Mouse (Mus musculus) gonadal fat pad, adult 2 months (tissue): ENCODE measurements at regions not wholly inside any gene's neighbourhood (a gene's known extent, or its start where the extent isn't known, plus 50 kb on each side); places are given as distances from the start of the nearest gene placed in this dataset.

Source experiments
- DNase-seq: peaks from one replicate; pipeline ENCODE4 v3.0.0-alpha.2; 2012; ENCODE audit warnings: low read depth

DNA sequence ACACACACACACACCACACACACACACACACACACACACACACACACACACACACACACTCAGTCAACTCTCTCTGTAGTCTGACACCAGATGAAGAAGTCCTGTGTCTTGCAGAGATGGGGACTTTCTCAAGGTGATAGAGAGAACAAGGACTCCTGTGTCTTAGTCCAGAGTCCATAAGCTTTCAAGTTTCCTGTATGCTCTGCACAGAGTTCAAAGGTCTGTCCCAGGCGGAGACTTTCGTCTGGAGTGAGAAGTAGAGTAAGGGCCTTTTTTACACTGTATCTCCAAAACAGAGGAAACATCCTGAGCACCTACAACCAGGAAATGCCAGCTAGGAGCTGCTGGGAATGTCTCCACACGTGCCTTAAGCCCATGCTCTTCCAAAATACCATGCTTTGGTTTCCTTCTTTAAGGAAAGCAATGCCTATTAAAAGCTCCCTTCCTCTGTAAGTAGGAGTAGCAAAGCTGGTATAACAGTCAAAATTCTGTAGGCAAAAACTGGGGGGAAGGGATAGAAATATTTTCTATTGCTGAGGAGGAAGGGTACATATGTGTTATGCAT lies 459.9 kb upstream of the Zmiz1 start:
- no peak for DNase-seq

DNA sequence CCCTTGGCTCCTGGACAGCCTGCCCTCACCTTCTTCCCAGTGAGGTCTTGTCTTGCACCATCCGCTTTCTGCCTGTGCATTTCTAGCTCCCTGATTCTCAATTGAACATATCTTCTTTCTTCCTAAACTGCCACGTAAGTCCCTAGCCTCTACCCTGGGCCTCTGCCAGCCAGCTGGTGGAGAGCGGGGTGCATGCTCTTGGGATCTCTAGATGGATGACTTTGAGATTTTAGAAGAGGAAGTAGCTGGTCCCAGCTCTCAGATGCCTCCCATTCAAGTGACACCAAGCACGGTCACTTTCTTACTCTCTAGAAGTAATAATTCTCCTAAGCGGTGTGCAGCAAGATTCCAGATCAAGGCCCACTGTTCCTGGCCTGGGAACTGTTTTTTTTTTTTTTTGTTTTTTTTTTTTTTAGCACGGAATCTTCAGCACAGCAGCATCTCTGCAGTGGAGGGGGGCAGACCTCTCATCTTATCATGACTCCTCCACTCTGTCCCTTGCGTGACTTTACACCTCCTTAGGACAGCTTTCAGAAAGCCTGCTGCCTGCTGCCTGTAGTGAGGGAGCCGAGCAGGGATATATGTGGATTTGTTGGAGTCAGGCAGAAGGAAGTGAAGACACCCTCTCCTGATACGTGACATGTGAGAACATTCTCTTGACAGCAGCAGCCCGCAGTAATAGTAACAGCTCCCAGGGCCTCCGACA lies 453.6 kb upstream of the Zmiz1 start:
- DNase-seq, result no peak

DNA sequence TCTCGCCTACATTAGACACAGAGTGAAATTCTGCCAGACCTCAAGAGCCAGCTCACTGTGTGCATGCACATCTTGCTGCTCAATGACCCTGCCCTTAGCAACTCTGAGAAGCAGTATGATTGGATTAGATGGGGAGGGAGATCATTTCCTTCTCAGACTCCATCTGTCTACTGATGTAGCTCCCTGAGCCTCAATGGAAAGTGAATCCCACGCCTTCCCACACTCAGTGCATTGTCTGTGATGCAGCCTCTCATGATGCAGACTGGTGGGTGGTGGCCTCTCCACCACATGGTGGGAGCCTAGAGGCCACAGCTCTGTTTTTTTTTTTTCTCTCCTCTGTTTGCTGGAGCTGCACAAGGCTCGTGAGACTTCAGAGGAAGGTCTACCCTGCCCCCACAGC lies 447.1 kb upstream of the Zmiz1 start:
- DNase-seq, result no peak

DNA sequence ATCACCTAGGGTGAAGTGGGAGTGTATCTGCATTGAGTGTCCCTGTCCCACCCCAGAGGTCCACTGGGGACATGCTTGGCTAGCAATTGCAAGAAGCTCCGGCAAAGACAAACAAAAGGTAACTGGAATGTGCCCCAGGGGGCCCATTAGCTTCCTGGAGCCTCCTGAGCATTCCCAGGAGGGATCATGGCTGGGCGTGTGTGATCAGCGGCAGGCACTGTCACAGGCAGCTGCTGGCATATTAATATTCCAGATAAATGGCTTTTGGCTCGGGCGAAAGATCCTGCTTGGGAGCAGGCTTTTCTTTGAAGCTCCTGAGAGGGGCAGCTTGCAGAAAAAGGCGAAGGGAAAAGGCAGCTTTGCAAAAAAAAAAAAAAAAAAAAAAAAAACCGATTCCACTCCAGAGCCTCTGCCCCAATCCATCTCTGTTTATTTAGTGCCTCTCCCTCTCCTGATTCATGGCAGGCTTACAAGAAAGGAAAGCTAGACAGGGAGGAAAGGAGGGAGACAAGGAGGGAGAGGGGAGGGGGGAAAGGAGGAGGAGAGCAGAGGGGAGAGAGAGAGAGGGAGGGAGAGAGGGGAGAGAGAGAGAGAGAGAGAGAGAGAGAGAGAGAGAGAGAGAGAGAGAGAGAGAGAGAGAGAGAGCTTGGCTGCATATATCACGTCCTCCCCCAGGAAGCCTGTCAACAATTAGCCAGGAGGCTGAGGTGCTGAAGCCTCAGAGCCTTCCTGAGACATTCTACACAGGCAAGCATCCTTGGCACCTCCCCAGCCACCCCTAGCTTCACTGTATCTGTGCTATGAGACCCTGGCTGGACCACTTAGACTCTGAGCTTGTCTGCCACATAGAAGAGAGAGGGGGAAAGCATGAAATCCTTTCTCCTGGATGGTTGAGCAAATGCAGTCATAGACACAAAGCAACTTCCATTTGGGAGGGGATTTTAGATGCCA lies 443.4 kb upstream of the Zmiz1 start:
- no peak for DNase-seq

DNA sequence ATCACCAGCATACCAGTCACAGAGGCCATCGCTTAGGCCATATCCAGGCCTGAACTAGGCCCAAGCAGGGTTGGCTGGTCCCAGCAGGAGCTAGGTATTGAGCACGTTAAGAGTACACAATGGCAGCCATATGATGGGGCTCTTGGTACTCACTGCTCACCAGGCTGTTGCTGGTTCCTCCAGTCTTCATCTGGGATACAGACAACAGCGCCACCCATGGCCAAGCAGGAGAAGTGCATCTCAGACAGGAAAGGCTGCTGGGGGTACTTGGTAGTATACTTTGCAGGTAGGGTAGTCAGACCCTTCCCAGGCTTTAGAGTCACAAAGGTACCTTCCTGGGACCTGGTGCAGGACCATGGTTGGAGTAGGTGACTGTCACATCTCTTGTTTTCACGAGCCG lies 441.1 kb upstream of the Zmiz1 start:
- no peak for DNase-seq

DNA sequence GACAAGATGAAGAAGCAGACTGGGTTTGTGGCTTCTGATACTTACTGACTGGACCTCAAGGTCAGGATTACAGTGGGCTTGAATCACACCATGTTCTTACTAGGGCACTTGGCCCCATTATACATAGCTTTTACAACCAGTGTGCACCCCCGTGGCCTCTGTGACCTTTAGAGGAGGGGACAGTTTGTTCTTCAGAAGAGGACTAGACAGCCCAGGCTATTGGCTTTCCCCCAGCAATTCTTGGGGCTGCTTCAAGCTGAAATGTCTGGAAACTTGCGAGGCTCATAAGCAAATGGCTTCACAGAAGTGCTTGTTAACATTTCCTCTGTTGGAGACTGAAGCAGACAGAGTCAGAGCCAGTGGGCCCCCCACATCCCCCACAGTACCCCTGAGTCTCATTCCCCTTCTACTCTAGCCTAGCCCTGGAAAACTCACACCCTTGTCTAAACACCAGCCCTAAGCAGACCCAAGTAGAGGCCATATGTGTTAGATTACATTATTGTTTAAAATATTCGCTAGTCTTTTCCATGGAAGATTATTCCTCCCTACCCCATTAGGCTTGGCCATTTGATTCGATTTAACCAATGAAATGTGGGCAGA lies 439.6 kb upstream of the Zmiz1 start:
- no peak for DNase-seq

DNA sequence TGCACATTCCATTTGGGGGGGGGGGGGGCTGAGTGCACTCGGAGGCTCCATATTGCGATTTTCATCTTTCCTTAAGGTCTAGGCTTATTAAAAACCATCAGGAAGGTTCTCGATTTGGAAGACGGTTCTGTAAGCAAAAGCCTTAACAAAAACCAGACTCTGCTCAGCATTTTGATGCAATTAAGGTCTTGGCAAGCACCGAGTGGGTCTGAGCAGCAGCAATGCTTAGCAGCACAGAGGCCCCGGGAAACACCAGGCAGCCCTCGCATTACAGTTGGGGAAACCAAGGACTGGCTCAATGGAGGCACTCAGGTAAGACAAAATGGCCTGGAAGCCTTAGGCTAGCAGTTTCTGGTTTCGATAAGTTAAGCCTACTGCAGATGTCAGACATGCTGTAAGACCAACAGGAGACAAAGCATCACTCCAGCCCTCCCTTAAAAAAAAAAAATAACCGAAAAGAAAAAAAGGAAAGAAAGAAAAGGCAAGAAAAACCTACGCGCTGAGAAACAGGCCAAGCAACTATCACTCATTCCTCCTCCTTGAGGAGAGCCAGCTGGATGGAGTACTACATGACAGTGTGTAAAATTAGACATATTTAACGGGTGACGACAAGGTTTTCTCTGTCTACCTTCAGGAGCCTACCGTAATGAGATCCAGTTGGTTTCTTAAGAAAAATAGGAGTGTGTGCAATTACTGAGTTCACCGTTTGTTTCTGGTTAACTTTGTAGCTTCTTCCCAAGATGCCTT lies 436.3 kb upstream of the Zmiz1 start:
- DNase-seq, result no peak

DNA sequence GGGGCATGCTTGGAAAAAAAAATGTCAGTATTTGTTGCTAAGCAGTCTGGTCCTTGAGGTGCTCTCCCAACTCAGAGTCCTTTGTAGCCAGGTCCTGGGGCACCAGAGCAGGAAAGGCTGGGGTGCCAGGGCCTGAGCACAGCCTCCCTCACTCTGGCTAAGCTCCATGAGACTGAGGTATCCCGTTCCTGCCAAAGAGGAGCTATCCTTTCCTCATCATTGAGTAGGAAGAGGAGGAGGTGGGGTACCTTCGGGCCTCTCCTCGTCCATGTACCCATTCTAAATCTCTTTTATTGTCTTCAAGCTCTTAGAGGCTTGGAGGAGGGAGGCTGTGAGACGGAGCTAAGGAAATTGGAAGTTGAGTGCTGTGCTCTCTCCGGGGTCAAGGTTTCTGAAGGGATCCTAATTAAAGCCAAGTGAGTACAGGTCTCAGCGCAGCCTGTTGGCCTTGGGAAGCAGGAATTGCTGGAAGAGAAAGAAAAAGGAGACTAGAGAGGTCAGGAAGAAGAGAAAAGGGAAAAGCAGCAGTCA lies 435.6 kb upstream of the Zmiz1 start:
- peak; percentile 75 for DNase-seq

DNA sequence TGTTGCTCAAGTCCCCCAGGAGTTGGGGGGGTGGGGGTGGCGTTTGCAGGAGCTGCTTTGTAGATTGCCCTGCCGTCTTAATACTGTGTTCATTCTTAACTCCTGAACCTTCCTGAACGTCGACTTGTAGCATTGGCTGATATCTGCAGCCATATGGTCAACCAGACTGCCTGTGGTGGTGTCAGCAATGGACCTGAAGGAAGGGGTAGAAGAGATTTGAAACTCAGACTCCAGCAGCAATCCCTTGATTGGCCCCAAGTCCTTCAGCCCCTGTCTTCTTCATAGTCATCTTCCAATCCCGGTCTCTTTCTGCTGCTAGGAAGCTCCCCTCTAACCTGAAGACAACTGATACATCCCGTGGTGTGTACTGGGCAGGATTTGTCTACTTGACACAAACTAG lies 433.9 kb upstream of the Zmiz1 start:
- DNase-seq, result no peak

DNA sequence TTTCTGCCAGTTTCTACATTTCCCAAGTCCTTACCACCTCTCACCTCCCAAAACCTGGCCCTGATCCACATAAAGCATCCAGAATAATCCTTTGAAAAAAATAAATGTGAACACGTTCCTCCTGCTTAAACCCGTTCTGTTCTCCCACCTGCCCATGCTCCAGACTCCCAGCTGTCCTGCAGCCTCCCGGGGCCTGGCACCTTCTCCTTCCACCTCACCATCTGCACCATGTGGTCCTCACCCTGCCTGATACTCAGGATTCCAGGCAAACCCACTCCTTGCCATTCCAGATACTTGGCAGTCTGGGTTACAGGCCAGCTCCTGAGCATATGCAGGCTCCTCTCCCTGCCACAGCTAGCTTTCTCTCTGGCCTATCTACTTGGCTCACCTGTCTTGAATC lies 431.9 kb upstream of the Zmiz1 start:
- no peak for DNase-seq

DNA sequence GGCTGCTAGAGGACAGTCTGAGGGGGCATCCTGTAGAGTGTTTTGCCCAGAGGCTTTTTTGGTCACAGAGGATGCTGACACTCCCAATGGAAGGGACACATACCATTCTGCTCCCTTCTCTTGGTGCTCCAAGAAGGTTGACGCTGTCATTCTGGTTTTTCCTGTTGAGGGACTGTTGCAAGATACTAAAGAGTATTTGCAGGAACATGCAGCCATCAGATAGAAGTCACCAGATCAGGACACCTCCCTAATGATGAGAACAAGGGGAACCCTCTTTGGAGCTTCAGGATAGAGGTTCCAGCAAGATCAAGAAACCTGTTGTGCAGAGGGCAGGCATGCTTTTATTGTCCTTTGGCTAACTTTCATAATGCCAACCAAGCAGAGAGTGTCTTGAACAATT lies 431.1 kb upstream of the Zmiz1 start:
- DNase-seq, result peak; percentile 83

DNA sequence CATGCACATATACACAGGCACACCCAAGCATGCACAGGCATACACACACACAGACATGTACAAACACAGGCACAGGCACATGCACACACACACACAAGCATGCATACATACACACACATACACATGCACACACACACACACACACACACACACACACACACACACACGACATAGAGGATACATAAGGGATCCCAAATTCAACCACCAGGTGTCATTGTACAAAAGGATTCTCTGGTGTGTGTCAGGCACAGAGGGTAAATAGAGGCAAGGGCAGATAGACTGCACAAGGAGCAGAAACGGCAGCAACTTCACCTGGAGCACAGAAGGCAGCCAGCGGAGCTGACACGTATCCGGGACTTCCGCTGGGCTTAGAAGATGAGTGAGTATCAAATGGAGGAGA lies 428.1 kb upstream of the Zmiz1 start:
- DNase-seq, result no peak

DNA sequence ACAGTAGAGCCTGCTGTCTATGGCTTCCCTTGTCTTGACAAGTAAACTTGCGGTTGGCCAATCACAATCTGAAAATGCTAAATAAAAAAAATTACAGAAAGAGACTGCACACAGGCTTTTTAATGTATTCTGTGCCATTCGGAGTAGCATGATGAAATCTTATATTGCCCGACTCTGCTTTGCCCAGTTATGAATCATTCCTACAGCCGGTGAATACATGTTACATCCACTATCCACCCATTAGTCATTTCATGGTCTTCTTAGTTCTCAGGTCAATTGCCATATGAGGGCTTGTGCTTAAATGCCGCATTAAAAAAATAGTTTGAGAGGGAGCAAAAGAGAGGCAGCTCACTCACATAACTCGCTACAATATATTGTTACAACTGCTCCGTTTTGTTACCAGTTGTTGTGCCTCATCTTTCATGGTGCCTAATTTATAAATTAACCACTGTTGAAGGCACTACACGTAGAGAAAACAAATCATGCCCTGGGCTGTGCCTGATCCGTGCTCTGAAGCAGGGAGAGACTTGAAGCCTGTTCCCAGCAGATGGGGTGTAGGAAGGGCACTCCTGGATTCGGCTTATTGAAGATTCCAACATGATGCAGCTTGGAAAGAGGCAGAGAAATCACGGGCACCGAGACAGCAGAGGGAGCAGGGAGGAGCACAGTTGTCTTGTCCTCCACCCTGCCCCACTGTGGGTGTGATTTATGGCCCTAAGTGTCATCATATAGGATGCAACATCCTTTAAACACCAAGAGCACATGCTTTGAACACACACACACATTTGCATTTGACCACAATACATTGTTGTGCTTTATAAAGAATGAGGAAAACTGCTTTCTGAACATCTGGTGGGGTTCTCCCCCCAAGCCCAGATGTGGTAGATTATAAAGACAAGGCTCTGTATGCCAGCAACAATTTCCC lies 427.0 kb upstream of the Zmiz1 start:
- DNase-seq, result no peak

DNA sequence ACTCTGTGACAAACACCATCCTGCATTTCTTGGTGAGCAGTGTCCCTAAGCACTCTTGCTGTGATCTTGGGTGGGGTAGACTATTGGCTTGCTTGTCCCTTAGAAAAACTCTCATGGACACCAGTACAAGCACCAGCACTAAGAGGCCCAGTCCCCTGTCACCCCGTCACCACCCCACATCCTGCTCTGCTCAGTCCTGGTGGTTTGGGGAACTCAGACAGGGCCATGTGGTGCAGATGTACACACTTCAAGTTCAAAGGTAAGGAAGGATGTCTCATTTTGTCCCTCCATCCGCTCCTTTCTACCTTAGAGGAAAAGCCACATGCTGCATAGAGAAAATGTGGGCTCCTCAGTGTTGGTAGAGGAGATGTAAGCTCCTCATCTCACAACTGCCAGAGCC lies 426.1 kb upstream of the Zmiz1 start:
- DNase-seq, result no peak

DNA sequence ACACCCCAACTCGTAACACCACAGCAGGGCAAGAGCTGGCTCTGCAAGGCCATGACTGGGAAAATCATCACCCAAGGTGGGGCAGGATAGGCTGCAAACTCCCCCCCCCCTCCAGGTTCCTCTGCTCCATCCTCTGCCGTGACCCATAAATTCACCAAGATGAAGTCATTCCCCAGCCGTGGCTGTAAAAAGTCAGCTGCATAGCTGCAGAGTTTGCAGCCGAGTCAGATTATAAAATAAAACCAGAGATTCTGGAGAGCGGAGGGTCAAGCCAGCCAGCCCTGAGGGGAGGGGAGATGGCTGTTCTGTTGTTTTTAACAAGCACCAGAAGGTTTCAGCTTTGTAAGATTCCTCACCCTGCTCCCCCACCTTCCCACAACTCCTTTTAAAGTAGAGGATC lies 416.7 kb upstream of the Zmiz1 start:
- no peak for DNase-seq

DNA sequence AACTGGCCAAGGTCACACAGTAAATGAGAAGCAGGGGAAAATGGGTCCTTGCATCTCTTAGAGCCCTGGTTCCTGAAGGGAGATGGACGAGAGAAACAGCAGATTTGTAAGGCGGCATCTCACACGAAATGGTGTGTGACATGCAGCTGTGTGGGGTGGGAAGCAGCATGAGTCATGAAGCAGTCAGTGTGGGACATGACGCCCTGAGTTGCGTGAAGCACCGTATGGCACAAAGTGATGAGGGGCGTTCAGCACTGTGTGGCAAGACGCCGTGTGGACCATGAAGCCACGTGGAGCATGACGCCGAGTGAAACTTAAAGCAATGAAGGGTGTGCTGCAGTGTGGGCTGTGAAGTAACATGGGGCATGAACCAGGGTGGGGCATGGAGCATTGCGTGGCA lies 414.9 kb upstream of the Zmiz1 start:
- DNase-seq, result no peak

DNA sequence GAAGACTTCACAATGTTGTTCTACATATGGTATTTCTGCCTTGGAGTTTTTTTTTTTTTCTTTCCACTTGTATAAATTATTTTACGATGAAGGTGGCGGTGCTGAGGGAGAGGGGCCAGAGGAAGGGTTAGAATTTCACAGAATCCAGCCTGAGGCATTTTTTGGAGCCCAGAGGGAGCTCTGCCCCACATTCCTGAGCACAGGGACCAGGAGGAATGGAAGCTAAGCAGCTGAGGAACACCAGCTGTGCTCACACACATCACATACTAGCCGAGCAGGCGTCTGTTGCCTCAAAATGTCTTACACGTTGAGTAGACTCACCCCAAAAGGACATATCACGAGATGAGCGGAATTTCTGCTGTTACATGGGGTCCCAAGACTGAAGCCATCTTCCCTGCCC lies 414.1 kb upstream of the Zmiz1 start:
- no peak for DNase-seq

DNA sequence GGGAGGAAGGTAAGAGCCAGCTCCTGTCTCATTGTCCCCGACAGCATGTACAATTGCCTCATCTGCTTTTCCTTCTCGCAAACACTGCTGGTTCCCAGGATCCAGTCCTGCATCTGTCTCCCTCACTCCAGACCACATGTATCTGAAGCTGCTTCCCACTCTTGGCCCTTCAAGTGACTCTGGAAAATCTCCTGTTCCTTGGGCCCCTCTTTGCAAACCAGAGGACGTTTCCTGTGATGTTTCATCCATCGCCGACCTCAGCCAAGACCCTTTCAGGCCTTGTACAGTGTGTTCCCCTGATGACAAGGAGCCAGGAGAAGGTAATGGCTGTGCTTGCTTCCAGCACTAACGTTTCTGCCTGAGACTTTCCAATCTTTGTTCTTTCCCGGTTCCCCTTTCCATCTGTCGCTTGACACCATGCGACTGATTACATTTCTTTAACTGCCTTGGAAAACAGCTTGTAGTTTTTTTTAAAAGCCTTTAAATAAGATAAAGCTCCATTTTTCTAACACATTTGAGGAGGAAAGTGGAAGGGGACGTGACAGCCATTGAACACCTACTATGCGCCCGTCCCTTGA lies 408.2 kb upstream of the Zmiz1 start:
- DNase-seq, result no peak

DNA sequence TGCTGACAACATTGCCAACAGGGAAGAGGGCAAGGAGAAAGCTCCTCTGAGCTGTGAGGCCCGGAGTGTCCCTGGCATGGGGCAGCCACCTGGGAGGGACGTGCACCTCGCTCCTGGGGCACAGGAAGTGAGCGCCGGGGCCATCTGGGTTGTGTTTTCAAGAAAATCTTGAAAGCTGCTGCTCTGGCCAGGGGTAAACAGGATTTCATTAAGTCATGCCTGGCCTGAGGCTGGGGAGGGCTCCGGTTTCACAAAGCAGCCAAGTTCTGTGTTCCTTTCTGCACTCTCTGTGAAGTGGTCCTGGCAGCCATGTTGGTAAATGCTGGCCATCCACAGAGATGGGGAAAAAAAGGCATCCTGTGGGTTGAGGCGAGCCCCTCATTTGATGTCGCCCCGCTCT lies 406.8 kb upstream of the Zmiz1 start:
- DNase-seq, result no peak

DNA sequence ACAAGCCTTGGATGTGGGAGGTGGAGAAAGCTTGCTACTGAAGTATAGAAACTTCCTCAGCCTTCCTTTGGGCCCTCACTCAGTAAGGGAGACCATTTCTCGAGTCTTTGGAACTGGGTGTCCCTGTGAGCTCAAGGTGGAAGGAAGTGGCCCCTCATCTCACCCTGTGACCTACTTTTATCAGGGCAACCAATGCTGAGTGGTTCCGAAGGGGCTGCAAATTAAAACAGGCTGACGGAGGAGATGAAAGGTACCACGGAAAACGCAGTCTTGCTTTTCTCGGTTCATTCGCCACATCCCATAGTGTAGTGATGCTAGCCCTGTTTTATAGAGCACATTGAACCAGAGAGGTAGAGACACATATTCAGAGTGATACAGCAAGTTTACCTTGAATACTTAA lies 399.6 kb upstream of the Zmiz1 start:
- no peak for DNase-seq
